Mouse (Mus musculus) hindbrain, embryonic 13.5 days (tissue): ENCODE data around the gene D630003M21Rik. TPM values are rescaled to one million over a fixed set of nuclear protein-coding genes. Genes with fewer than 3 reads are reported as not detected.

Experiments
- ATAC-seq: fragments of 200-750 bp; cut with Nextera tagmentation; 2 replicates; pipeline ENCODE4 v1.8.0; 2017; ENCODE audit warnings: moderate TSS enrichment; ENCODE audit not compliant: low FRiP score
- H3K27ac ChIP-seq: fragments of 300-500 bp; sonication (generic); 2 replicates; pipeline ENCODE4 v1.5.1; 2015; ENCODE audit warnings: inconsistent platforms, mild to moderate bottlenecking, moderate library complexity
- H3K27me3 ChIP-seq: fragments of 300-500 bp; sonication (generic); 2 replicates; pipeline ENCODE4 v1.6.1; 2015; ENCODE audit warnings: mild to moderate bottlenecking, inconsistent platforms
- H3K36me3 ChIP-seq: fragments of 300-500 bp; sonication (generic); 2 replicates; pipeline ENCODE4 v1.6.1; 2015; ENCODE audit warnings: mild to moderate bottlenecking, inconsistent platforms
- H3K4me1 ChIP-seq: fragments of 300-500 bp; sonication (generic); replicated peaks from 2 replicates; pipeline ENCODE4 v1.6.1; 2015; ENCODE audit warnings: inconsistent platforms
- H3K4me2 ChIP-seq: fragments of 300-500 bp; sonication (generic); 2 replicates; pipeline ENCODE4 v1.6.1; 2015; ENCODE audit warnings: inconsistent platforms, mild to moderate bottlenecking, moderate library complexity
- H3K4me3 ChIP-seq: fragments of 300-500 bp; sonication (generic); 2 replicates; pipeline ENCODE4 v1.5.1; 2015; ENCODE audit warnings: mild to moderate bottlenecking, inconsistent platforms
- H3K9ac ChIP-seq: fragments of 300-500 bp; sonication (generic); 2 replicates; pipeline ENCODE4 v1.6.1; 2015; ENCODE audit warnings: mild to moderate bottlenecking, inconsistent platforms
- H3K9me3 ChIP-seq: fragments of 300-500 bp; sonication (generic); 2 replicates; pipeline ENCODE4 v1.6.1; 2016; ENCODE audit warnings: inconsistent platforms
- WGBS: fragments of 180-500 bp; shearing (Covaris S2); methylation state at CpG from one replicate; pipeline ENCODE4 v1.1.7; 2015; 5-methylcytosine and 5-hydroxymethylcytosine counted together
- polyA plus RNA-seq: library from polyadenylated mRNA; unstranded; fragments of >200 nt; fragmentation: Nextera tagmentation; extraction: Ambion mirVana; gene quantifications from 2 replicates; pipeline ENCODE4 v1.2.1, GENCODE M21; 2015

D630003M21Rik gene
- polyA plus RNA-seq, 1 experiment from 2014 or later = 2.0 TPM

DNA sequence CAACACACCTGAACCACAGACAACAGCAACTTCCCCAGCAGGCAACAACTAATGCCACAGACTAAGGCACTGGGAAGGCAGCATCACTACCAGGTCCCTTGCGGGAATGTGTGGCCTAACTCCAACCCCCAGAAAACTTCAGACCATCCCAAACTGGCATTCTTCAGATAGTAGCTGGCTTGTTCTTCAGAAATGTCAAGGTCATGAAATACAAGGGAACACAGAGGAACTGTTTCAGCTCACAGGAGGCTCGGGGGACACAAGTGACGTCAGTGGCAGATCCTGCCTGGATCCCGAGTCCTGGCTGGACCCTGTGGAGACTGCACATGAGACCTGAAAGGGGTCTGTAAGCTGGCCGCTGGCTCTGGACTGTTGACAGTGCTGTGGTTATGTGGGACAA lies 24.8 kb upstream of the D630003M21Rik start:
- Histone ChIP-seq H3K9me3 (no peaks in the 10 kb centered on the region), H3K36me3 (no peaks in the 10 kb centered on the region), H3K4me1 (peaks cover 3% of the 10 kb centered on the region), H3K4me3 (no peak overlapping the region), H3K27me3 (no peaks in the 10 kb centered on the region), H3K4me2 (no peak overlapping the region), H3K9ac (no peak overlapping the region), H3K27ac (no peak overlapping the region)
- ATAC-seq = no peak
- WGBS = 76% methylated on average over 5 of the region's 5 CpGs

DNA sequence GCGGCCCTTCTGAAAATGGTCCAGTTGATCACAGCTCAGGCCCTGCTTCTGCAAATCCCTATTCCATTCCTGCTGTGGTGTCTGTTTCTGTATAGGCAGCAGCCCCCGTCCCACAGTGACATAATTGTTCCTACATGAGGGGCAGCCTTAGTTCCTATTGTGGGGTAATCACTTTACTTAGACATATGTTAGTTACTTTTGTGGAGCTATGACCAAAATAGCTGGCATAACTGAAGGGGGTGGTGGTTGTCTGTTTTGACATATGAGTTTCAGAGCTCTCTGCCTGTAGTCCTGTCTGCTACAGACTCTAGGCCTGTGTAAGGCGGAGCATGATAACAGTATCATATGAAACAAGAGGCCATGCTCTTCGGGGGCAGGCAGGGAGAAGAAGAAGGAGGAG lies 21.5 kb upstream of the D630003M21Rik start:
- ATAC-seq = no peak
- Histone ChIP-seq H3K4me2 (no peak overlapping the region), H3K36me3 (no peaks in the 10 kb centered on the region), H3K27ac (no peak overlapping the region), H3K4me3 (no peak overlapping the region), H3K4me1 (no peaks in the 10 kb centered on the region), H3K9me3 (no peaks in the 10 kb centered on the region), H3K9ac (no peak overlapping the region), H3K27me3 (no peaks in the 10 kb centered on the region)
- WGBS = 84% methylated on average over 4 of the region's 4 CpGs

DNA sequence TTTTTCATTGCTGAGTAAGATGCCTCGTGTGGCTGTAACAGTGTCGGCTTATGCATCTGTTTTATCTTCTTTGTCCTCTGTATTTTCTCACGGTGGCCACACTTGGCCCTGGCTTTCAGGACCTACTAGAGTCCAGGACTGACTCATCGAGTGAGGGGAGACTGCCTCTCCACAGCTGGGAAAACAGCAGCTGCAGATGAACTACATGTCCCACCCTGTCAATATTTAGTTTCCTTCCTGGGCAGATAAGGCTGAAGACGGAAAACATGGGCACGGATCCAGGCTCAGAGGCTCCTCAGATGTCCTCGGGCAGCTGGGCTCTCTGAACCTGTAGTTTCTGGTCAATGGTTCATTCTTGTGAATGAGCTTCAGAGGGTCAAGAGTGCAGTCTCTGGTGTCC lies 19.3 kb upstream of the D630003M21Rik start:
- no peak for ATAC-seq
- 77% methylated on average over 7 of the region's 7 CpGs for WGBS
- H3K27me3 ChIP-seq = no peaks in the 10 kb centered on the region
- no peak overlapping the region for H3K4me3 ChIP-seq
- H3K9me3 ChIP-seq = no peaks in the 10 kb centered on the region
- H3K9ac ChIP-seq = no peak overlapping the region
- no peaks in the 10 kb centered on the region for H3K4me1 ChIP-seq
- no peak overlapping the region for H3K27ac ChIP-seq
- H3K4me2 ChIP-seq = no peak overlapping the region
- H3K36me3 ChIP-seq = no peaks in the 10 kb centered on the region

DNA sequence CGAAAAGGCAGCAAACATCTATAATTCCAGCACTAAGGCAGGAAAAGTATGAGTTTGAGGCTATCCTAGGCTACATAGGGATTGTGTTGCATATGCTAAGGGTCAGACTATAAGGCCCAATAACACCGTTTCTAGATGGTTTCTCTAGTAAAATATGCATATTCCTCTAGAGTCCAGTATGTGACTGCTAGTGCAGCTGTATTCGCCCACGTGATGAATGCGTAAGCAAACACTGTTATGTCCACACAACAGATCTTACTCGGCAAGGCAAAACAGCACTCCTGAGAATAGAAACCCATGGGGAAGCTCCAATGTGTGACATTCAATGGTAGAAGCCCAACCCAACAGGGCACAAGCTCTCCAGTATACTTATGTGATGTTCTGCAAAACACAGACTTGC lies 18.8 kb upstream of the D630003M21Rik start:
- Histone ChIP-seq H3K4me2 (no peak overlapping the region), H3K9me3 (no peaks in the 10 kb centered on the region), H3K4me1 (no peaks in the 10 kb centered on the region), H3K27me3 (no peaks in the 10 kb centered on the region), H3K36me3 (no peaks in the 10 kb centered on the region), H3K27ac (no peak overlapping the region), H3K9ac (no peak overlapping the region), H3K4me3 (no peak overlapping the region)
- no peak for ATAC-seq
- WGBS = 82% methylated on average over 6 of the region's 6 CpGs

DNA sequence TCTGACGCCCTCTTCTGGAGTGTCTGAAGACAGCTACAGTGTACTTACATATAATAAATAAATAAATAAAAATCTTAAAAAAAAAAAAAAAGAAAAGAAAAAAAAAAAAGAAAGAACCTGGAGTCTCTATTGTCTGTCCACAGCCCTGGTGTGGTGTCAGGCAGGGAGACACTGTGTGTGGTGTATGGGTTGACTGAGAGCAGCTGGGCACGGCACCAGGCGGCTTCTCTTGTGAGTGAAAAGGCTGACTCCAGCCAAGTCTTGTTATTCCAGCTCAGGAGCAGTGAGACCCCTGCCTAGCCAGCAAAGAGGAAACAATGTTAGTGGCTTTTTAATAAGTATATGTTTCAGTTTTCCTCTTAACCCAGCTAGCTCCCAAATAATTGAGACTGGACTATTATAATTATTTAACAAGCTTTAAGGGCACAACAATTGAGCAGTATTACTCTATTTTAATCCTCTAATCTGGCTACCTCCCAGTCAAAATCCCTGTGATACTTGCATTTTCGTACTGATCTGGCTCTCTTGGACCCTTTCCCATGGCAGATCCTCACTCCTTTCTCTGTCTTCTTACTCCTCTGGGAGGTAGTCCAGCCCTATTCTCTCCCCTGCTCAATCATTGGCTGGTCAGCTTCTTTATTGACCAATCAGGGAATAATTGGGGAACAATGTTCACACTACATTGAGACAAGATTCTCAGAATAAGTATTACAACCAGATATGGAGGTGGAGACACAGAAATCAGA lies 16.2 kb upstream of the D630003M21Rik start:
- WGBS = 50% methylated on average over 4 of the region's 4 CpGs
- Histone ChIP-seq H3K36me3 (no peaks in the 10 kb centered on the region), H3K4me2 (no peak overlapping the region), H3K4me3 (no peak overlapping the region), H3K4me1 (no peaks in the 10 kb centered on the region), H3K27me3 (no peaks in the 10 kb centered on the region), H3K9me3 (no peaks in the 10 kb centered on the region), H3K27ac (no peak overlapping the region), H3K9ac (no peak overlapping the region)
- ATAC-seq = no peak

DNA sequence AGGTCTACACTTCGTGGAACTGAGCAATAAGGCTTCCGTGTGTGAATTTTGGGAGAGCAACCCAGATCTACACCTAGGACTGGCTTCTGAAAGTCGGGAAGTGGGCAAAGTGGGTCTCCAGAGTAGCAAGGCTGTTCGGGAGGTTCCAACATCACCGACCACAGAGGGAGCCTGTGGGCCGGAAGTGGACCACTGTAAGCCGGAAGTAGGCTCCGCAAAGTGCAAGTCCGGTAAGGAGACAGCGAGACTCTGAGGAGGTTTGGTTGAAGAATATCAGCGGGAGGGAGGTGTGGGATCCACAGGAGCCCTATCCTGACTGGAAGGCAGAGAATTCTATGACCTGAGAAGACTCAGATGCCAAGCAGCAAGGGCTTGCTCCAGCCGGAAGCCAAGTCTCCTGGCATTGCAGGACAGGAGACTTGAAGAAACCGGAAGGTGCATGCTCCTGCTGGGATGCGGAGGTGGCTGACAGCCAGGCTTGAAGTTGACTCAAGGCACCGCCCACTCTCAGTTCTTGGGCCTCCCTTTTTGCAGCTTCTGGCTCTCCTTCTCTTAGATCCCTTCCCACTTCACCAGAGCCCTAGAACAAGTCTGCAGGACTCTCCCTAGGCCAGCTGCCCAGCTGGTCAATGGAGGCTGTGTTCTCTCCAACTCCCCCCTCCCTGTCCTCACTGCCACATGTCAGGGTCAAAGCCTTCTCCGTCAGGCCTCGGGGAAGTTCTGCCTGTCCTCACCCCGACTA lies 14.3 kb upstream of the D630003M21Rik start:
- Histone ChIP-seq H3K36me3 (no peaks in the 10 kb centered on the region), H3K27ac (no peak overlapping the region), H3K4me2 (no peak overlapping the region), H3K4me1 (no peaks in the 10 kb centered on the region), H3K9me3 (no peaks in the 10 kb centered on the region), H3K27me3 (no peaks in the 10 kb centered on the region), H3K9ac (no peak overlapping the region), H3K4me3 (no peak overlapping the region)
- ATAC-seq = no peak
- 81% methylated on average over 18 of the region's 18 CpGs for WGBS

DNA sequence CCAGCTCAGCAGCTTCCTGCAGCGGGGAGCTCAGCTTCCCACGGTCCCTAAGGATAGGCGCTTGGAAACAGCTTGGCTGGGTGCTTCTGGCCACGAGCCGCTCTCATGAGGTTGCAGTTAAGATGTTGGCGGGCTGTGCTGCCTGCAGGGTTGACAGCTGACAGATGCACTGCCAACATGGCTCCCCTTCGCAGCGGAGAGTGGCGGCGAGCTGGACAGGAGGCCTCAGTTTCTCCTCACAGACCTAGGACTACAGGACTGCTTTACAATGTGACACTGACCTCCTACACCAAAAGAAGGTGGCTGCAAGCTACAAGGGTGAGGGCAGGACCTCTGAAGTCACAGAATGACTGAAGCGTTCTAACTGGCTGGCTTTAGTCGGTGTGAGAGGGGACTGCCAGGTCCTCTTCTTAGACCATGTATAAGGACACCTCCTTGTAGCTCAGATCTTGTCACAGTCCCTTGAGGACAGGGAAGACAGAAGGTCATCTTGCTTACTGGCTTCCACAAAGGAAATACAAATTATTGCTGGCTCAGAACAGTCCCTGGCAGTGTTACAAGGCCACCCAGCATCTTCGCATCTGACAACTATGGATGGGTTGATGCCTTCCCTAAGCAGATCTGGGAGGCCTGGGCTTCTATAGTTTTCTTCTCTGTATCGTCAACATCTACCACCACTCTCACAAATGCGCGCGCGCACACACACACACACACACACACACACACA lies 13.3 kb upstream of the D630003M21Rik start:
- Histone ChIP-seq H3K9ac (no peak overlapping the region), H3K4me1 (no peaks in the 10 kb centered on the region), H3K4me3 (no peak overlapping the region), H3K27ac (no peak overlapping the region), H3K36me3 (no peaks in the 10 kb centered on the region), H3K27me3 (no peaks in the 10 kb centered on the region), H3K9me3 (no peaks in the 10 kb centered on the region), H3K4me2 (no peak overlapping the region)
- WGBS = 88% methylated on average over 18 of the region's 18 CpGs
- ATAC-seq = no peak

DNA sequence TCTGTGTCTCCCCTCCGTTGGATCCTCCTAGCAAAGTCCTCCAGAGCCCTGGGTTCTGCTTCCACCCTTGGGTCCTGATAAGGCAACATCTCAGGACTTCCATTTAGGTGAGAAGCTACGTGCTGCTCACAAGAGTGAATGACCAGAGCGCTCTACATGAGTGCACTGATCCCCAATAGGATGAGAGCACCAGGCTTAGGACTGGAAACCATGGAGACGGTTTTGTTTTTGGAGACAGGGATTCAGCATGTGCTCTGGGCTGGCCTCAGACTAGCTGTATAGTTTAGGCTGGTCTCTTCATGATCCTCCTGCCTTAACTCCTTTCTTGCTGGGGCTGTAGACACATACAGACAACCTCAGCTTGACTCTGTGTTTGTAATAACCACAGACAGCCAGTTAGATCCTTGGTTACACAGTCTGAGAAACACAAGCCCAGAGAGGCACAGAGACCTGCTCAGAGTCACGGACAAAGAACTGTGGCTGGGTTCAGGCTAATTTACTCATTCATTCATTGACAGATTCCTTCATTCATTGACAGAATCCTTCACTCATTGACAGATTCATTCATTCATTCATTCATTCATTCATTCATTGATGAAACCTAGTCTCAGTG lies 12.2 kb upstream of the D630003M21Rik start:
- ATAC-seq = no peak
- Histone ChIP-seq H3K27ac (no peak overlapping the region), H3K4me2 (no peak overlapping the region), H3K4me1 (no peaks in the 10 kb centered on the region), H3K27me3 (no peaks in the 10 kb centered on the region), H3K36me3 (no peaks in the 10 kb centered on the region), H3K9ac (no peak overlapping the region), H3K4me3 (no peak overlapping the region), H3K9me3 (no peaks in the 10 kb centered on the region)
- 63% methylated on average over 5 of the region's 5 CpGs for WGBS

DNA sequence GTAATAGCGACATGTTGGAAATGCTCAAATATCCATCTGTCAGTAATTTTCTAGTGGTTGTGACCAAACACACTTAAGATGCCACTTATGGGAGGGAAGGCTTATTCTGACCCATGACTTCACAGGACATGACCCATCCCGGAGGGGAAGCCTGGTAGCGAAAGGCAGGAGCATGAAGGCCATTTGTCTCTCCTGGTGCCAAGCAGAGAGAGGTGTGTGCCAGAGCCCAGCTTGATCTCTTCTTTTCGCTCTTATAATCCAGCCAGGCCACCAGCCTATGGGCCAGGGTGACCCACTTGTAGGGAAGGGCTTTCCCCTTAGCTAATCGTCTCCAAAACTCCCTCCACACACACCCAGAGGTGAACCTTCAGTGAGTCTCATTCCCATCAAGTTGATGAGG lies 9.1 kb upstream of the D630003M21Rik start:
- no peak for ATAC-seq
- Histone ChIP-seq H3K4me3 (no peak overlapping the region), H3K9ac (no peak overlapping the region), H3K36me3 (no peaks in the 10 kb centered on the region), H3K27ac (no peak overlapping the region), H3K4me2 (no peak overlapping the region), H3K9me3 (no peaks in the 10 kb centered on the region), H3K27me3 (no peaks in the 10 kb centered on the region), H3K4me1 (no peaks in the 10 kb centered on the region)
- WGBS = 90% methylated on average over 5 of the region's 5 CpGs

DNA sequence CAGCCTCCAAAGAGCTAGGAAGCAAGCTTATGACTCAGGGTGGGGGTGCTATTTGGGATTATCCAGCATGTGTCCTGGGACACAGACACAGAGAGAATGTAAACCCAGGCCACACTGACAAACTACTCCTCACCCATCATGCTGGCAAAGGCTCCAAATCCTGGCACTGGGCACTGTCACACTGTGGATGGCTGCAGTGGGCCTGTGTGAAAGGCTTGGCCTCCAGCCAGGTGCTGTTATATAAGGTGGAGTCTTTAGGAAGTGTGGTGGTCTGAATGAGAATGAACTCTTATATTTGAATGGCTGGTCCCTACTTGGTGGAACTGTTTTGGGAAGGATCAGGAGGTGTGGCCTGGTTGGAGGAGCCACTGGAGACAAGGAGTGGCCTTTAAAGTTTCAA lies 7.7 kb upstream of the D630003M21Rik start:
- H3K9me3 ChIP-seq = no peaks in the 10 kb centered on the region
- no peak overlapping the region for H3K9ac ChIP-seq
- H3K27ac ChIP-seq = no peak overlapping the region
- no peak for ATAC-seq
- H3K4me2 ChIP-seq = no peak overlapping the region
- H3K36me3 ChIP-seq = no peaks in the 10 kb centered on the region
- H3K27me3 ChIP-seq = no peaks in the 10 kb centered on the region
- no peaks in the 10 kb centered on the region for H3K4me1 ChIP-seq
- H3K4me3 ChIP-seq = no peak overlapping the region

DNA sequence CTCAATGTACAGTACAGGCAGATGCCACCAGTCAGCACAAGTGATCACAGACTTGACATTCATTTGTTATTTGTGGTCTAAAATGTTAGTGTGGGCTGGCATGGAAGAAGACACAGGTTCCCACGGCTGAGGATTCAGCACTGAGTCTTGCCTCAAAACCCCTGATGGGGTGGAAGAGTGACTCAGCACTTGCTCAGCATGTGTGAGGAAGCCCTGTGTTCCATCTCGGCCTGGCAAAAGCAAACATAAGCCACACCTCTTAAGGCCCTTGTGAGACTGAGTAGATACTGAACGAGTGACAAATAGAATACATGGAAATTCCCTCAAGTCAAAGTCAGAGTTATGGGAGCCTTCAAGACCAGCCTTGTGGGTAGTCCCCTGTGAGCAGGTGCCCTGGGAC lies 4.1 kb upstream of the D630003M21Rik start:
- H3K4me2 ChIP-seq = no peak overlapping the region
- no peaks in the 10 kb centered on the region for H3K27me3 ChIP-seq
- no peaks in the 10 kb centered on the region for H3K36me3 ChIP-seq
- no peak overlapping the region for H3K27ac ChIP-seq
- H3K9me3 ChIP-seq = no peaks in the 10 kb centered on the region
- no peak for ATAC-seq
- H3K9ac ChIP-seq = no peak overlapping the region
- peaks cover 27% of the 10 kb centered on the region for H3K4me1 ChIP-seq
- H3K4me3 ChIP-seq = no peak overlapping the region
- 78% methylated on average over 3 of the region's 3 CpGs for WGBS

DNA sequence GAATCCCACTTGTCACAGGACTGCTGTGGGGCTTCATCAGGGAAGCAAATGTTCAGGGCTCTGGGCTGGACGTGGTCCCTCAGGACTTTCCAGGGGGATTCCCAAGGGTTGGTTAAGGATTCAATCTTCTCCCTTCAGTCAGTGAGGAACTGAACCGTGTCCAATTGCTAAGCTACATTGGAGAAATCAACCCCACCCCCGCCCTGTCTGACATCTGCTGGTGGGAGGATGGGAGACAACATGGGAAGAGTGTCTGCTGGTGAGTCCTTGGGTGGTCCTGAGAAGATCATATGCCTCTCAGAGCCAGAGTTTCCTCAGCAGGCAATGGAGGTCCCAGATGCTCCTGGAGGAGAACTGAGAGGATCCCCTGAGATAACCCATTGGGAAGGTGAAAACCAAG lies 3.4 kb upstream of the D630003M21Rik start:
- Histone ChIP-seq H3K36me3 (no peaks in the 10 kb centered on the region), H3K27ac (no peak overlapping the region), H3K4me1 (peaks cover 30% of the 10 kb centered on the region), H3K9ac (no peak overlapping the region), H3K4me2 (no peak overlapping the region), H3K9me3 (no peaks in the 10 kb centered on the region), H3K4me3 (no peak overlapping the region), H3K27me3 (no peaks in the 10 kb centered on the region)
- WGBS = 53% methylated on average over 3 of the region's 3 CpGs
- ATAC-seq = no peak
